Mouse (Mus musculus): ENCODE measurements around the gene 3100002H09Rik.

The 3100002H09Rik gene

DNA sequence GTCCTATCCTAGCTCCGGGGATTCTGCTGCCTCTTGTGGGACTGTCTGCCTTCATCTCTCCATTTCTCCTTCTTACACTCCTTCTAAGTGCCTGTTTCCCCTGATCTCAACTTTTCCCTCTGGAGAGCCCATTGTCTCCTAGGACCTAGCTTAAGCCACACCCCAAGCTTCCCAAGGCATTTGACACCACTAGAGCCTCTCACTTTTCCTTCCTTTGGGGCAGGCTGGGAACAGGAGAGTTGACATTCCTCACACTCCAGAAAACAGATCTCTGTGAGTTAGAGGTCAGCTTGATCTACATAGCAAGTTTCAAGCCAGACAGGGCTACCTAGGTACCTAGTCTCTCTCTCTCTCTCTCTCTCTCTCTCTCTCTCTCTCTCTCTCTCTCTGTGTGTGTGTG, 3.6 kb upstream of the 3100002H09Rik start:
- no peak for DNase-seq

GRCm38 (mm10) chr4:124611768-124612167, 1.2 kb upstream of the 3100002H09Rik start:
- DNase-seq = no peak

- DNase-seq = no peak
Observed at GRCm38 (mm10) chr4:124610066-124610465, 537 bp downstream of the 3100002H09Rik start.

GRCm38 (mm10) chr4:124607166-124607565, 3.4 kb downstream of the 3100002H09Rik start:
- DNase-seq = no peak

GRCm38 (mm10) chr4:124606180-124606579, 4.4 kb downstream of the 3100002H09Rik start:
- no peak for DNase-seq

DNA sequence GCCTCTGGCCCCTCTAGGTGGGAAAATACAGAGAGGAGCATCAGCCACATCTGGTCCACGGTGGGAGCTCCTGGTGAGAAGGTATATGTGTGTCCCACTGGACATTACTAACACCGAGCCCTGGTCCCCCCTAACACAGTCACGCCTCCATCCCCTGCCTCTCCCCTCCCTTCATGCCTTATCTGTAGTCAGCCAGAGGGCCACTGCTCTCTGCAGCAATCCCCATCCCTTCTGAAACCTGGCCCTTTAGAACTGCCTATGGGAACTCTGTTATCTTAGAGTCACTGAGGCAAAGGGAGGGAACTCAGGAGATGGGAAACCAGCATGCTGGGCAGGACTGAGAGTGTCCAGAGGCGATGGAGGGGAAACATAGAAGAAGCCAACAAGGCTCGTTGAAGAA, 5.3 kb downstream of the 3100002H09Rik start:
- DNase-seq = no peak

GRCm38 (mm10) chr4:124603712-124604111, 6.9 kb downstream of the 3100002H09Rik start:
- no peak for DNase-seq

- DNase-seq = no peak
Observed at GRCm38 (mm10) chr4:124595929-124596328, 14.7 kb downstream of the 3100002H09Rik start.

DNA sequence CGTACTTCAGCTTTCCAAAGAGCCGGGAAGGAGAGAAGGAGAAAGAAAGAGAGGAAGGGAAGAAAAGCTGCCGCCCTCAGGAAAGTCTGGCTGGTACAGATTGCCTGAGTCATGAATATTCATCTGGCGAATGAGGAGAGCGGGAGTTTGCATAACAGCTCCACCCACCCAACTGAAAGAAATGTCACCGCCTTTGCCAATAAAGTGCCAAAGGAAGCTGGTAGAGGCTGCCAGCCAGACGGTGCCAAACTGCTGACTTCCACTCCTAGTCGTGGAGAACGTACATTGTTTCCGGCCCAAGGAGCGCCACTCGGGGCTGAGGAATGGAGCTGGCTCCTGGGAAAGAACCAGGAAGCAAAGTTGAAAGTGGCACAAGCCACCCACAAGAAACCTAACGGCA, 15.7 kb downstream of the 3100002H09Rik start:
- peak; percentile 91 for DNase-seq

DNA sequence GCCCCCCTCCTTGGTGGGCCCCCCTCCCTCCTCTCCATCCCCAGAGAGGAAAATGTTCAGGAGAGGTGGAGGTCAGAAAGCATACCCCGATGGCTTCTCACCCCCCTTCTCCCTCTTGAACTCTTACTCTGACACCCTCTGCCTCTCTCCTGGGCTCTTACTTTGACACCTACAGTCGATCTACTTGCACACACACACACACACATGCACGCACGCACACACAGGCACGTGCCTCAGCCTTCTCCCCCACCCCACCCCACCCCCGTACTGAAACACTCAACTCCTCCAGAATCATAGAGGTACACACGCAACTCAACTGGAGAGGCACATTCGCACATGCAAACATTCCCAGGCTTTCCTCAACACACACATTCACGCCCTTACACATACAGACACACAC, 16.9 kb downstream of the 3100002H09Rik start:
- DNase-seq = no peak

- DNase-seq = no peak
Observed at GRCm38 (mm10) chr4:124593210-124593609, 17.4 kb downstream of the 3100002H09Rik start.

DNA sequence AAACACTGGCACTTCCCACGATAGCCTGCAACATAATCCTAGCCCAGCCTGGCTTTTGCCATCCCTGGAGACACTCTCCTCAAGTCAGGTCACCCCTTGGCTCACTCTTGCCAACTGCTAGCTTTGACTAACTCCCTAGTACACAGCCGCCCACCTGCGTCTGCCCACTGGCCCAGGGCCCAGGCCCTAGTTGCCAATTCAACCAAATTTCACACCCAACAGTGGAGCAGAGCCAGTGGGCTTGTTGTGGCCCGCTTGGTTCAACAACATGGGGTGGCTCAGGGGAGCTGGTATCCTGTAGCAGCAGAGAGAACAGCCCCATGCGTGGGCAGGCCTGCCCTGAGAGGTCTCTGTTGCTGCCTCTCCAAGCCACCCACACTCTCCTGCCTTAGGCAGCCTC, 18.4 kb downstream of the 3100002H09Rik start:
- no peak for DNase-seq

GRCm38 (mm10) chr4:124580695-124581094, 29.9 kb downstream of the 3100002H09Rik start:
- no peak for DNase-seq

DNA sequence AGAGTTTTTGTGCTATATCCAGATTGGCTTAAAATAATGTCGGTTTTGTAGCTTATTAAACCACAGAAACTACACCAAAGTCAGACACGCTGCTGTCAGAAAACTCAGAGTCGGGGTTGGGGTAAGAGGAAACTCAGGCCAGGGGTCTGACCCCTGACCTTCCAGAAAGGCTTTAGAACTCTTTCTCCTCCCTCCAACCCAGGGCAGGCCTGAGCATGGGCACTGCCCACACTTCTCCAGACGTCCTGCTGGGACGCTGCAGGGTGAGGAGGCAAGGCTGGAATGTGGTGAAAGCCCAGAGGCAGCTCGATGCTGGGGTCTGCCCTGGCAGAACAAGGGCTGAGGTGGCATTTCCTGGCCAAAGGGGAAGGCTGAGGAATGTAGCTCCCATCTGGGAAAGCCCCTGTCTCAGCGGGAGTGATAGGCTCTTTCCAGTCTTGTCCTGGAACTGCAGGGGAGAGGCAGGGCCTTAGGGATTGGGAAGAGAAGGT, 34.6 kb downstream of the 3100002H09Rik start:
- no peak for DNase-seq

GRCm38 (mm10) chr4:124575269-124575954, 35.2 kb downstream of the 3100002H09Rik start:
- DNase-seq = no peak

DNA sequence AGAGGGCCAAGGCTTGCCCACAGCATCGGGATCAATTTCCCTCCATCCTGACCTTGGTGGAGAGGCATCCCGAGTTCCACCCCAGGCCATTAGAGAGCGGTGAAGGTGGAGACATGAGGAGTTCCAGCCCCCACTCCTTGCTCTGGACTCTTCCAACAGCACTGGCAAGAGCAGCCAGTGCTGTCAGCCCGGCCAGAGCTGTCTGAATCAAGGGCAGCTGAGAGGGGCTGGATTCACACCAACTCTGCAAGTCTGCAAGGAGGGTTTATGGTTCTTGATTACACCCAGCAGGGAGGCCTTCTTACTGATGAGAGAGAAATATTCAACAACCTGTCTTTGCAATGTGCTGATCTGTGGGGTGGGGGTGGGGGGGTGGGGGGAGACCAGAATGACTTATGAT, 37.0 kb downstream of the 3100002H09Rik start:
- DNase-seq = peak; percentile 92

GRCm38 (mm10) chr4:124570977-124571376, 39.6 kb downstream of the 3100002H09Rik start:
- DNase-seq = peak; percentile 98

DNA sequence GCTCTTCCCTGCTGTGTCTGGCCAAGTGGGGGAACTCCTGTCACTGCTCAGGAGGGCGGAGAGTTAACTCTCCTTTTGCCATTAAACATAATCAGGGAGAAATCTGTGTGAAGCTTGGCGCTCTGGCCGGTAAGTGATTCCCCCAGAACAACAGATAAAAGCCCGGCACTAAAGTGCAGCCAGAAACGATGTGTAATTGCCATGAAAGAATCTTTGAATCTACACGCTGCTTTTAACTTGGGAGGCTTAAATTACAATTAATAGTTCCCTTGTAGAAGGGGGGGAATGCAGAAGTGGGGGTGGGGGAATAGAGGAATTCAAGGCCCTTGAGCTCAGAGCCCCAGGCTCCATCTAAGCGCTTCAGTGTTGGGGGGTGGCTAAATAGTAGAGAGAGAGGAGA, 40.9 kb downstream of the 3100002H09Rik start:
- DNase-seq = no peak

- DNase-seq = no peak
Observed at GRCm38 (mm10) chr4:124563371-124563770, 47.2 kb downstream of the 3100002H09Rik start.

DNA sequence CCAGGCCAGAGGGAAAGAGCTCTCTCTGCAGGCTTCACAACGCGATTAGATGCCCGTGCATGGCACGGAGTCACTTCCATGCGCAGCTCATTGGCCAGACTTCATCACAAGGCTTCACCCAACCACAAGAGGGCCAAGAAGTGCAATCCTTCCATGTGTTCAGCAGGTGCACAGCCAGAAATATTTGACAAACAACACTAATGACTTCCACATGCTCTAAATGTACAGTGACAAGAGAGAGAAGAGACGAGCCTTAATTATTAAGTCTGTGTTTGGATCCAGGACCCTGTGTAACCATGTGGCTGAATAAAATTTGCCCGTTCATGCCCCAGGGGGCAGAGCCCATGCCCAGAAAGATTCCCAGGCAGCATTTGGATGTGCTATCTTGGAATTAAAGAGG, 47.9 kb downstream of the 3100002H09Rik start:
- no peak for DNase-seq
